Mouse (Mus musculus) layer of hippocampus, postnatal 25 days (tissue): ENCODE data around the gene Prep. TPM values are rescaled to one million over a fixed set of nuclear protein-coding genes. Genes with fewer than 3 reads are reported as not detected.
"Not testable (repeated sequence)": the region's sequence is repeated elsewhere in the genome, so short reads cannot be mapped to it uniquely, and the experiment has no call there.

Experiments
- DNase-seq, 2 experiments: peaks; one replicate each; pipeline ENCODE4 v3.0.0; 2022; ENCODE audit warnings: mixed read lengths in 2 of 2, low spot score in 1 of 2; ENCODE audit errors: extremely low spot score in 1 of 2
- microRNA-seq, 2 experiments: library from miRNA; unstranded; fragments of <30 nt; microRNA quantifications; one replicate each; pipeline ENCODE4 v1.2.0; 2021
- total RNA-seq, 2 experiments: library from RNA; stranded (reverse); gene quantifications; 2 replicates each; pipeline ENCODE4 v1.2.3; 2021

Gene Prep
- total RNA-seq, 2 experiments from 2014 or later: 9.5 to 10.3 TPM

GRCm38 (mm10) chr10:45174345-45174744 is 107.3 kb downstream of the Prep start:
- no peak for DNase-seq

- DNase-seq: not testable (repeated sequence)
Measured at GRCm38 (mm10) chr10:45177798-45178197, 110.8 kb downstream of the Prep start, which contains the start of gene Popdc3. Popdc3 (plus strand) TSS chr10:45178098.

- no peak for DNase-seq
Measured at GRCm38 (mm10) chr10:45180677-45181326, 113.8 kb downstream of the Prep start.

- DNase-seq: no peak
Measured at GRCm38 (mm10) chr10:45181344-45181743, 114.3 kb downstream of the Prep start.

GRCm38 (mm10) chr10:45185457-45185856 is 118.5 kb downstream of the Prep start:
- DNase-seq: no peak

GRCm38 (mm10) chr10:45193330-45194310 is 126.6 kb downstream of the Prep start:
- DNase-seq: no peak

- DNase-seq: no peak
Measured at GRCm38 (mm10) chr10:45194531-45194930, 127.5 kb downstream of the Prep start.

GRCm38 (mm10) chr10:45204582-45204981 is 137.6 kb downstream of the Prep start:
- DNase-seq: no peak

GRCm38 (mm10) chr10:45210201-45210600 is 143.2 kb downstream of the Prep start:
- DNase-seq: no peak

GRCm38 (mm10) chr10:45216676-45217075 is 149.7 kb downstream of the Prep start:
- no peak for DNase-seq

Small RNA genes lying within 50 kb of the gene (microRNA-seq; reads per million reads assigned to microRNA genes)
- 0 reads per million in 2 experiments for gene Gm23766

Other genes starting within 250 kb of the Prep start
- 1 to 10 TPM; 4.3 to 6.7 TPM for gene Popdc3, start 110.9 kb downstream of the Prep start, total RNA-seq